Mouse (Mus musculus): ENCODE measurements at regions not wholly inside any gene's neighbourhood (a gene's known extent, or its start where the extent isn't known, plus 50 kb on each side); places are given as distances from the start of the nearest gene placed in this dataset.
A peak's percentile ranks its signal among the peaks of the same experiment; 100 is the strongest.

- H3K27ac ChIP-seq (ENCODE audit: low read depth, low read length), result no peak overlapping the region
- H3K9me3 ChIP-seq (ENCODE audit: low read length), result no peaks in the 10 kb centered on the region
- DNase-seq (no peak), ATAC-seq (no peak)
- TF ChIP-seq CTCF (IDR thresholded peaks at IDR 0.05; ENCODE audit: low read depth), result no peak
- 32% methylated on average over 3 of the region's 3 CpGs for WGBS
- no peak overlapping the region for H3K4me2 ChIP-seq (ENCODE audit: low read depth)
- H3K4me1 ChIP-seq (ENCODE audit: insufficient read depth), result no peaks in the 10 kb centered on the region
- no peaks in the 10 kb centered on the region for H3K27me3 ChIP-seq (ENCODE audit: insufficient read depth, low read length)
- no peak overlapping the region for H3K4me3 ChIP-seq (ENCODE audit: low read depth, low read length)
- H3K9ac ChIP-seq, result no peak overlapping the region
- no peaks in the 10 kb centered on the region for H3K36me3 ChIP-seq (ENCODE audit: insufficient read depth)
Observed at GRCm38 (mm10) chr9:27242325-27242724, 56.7 kb upstream of the Igsf9b start.

- H3K9me3 ChIP-seq (ENCODE audit: low read length), result no peaks in the 10 kb centered on the region
- no peaks in the 10 kb centered on the region for H3K27me3 ChIP-seq (ENCODE audit: insufficient read depth, low read length)
- no peak overlapping the region for H3K27ac ChIP-seq (ENCODE audit: low read depth, low read length)
- H3K4me2 ChIP-seq (ENCODE audit: low read depth), result no peak overlapping the region
- no peaks in the 10 kb centered on the region for H3K36me3 ChIP-seq (ENCODE audit: insufficient read depth)
- no peak for ATAC-seq
- no peak for TF ChIP-seq CTCF (IDR thresholded peaks at IDR 0.05; ENCODE audit: low read depth)
- 68% methylated on average over 3 of the region's 3 CpGs for WGBS
- H3K4me3 ChIP-seq (ENCODE audit: low read depth, low read length), result no peak overlapping the region
- H3K9ac ChIP-seq, result no peak overlapping the region
- H3K4me1 ChIP-seq (ENCODE audit: insufficient read depth), result no peaks in the 10 kb centered on the region
- DNase-seq, result no peak
Observed at GRCm38 (mm10) chr9:27240926-27241325, 58.1 kb upstream of the Igsf9b start.

GRCm38 (mm10) chr9:27240491-27240890, 58.5 kb upstream of the Igsf9b start:
- no peak for ATAC-seq
- no peaks in the 10 kb centered on the region for H3K27me3 ChIP-seq (ENCODE audit: insufficient read depth, low read length)
- no peak for DNase-seq
- no peaks in the 10 kb centered on the region for H3K9me3 ChIP-seq (ENCODE audit: low read length)
- no peak overlapping the region for H3K4me3 ChIP-seq (ENCODE audit: low read depth, low read length)
- no peaks in the 10 kb centered on the region for H3K36me3 ChIP-seq (ENCODE audit: insufficient read depth)
- no peak overlapping the region for H3K27ac ChIP-seq (ENCODE audit: low read depth, low read length)
- H3K4me2 ChIP-seq (ENCODE audit: low read depth), result no peak overlapping the region
- no peak overlapping the region for H3K9ac ChIP-seq
- 89% methylated on average over 3 of the region's 3 CpGs for WGBS
- TF ChIP-seq CTCF (IDR thresholded peaks at IDR 0.05; ENCODE audit: low read depth), result no peak
- H3K4me1 ChIP-seq (ENCODE audit: insufficient read depth), result no peaks in the 10 kb centered on the region

DNA sequence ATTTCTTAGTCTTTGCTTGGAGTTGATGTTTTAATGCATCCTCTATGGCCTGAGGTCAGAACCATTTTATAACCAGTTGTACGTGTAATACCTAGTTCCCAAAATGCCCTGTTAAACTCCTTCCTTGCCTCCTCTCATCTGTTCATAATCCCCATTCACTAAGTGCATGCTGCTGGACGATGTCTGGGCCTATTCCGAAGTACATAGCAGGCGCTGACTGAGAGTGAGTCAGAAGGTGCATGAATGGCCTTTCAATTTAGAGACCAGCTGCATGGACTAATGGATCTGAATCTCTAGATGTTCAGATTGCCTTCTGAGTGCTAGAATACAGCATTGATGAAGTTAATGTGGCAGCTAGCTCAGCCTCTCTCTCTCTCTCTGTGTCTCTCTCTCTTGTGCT, 66.3 kb upstream of the Igsf9b start:
- peaks cover 3% of the 10 kb centered on the region; the same call in 1 of the 2 replicates for H3K4me1 ChIP-seq (ENCODE audit: insufficient read depth)
- no peaks in the 10 kb centered on the region for H3K27me3 ChIP-seq (ENCODE audit: insufficient read depth, low read length)
- no peak overlapping the region for H3K4me2 ChIP-seq (ENCODE audit: low read depth)
- H3K4me3 ChIP-seq (ENCODE audit: low read depth, low read length), result no peak overlapping the region
- no peak overlapping the region for H3K9ac ChIP-seq
- 28% methylated on average over 4 of the region's 4 CpGs for WGBS
- ATAC-seq, result no peak
- H3K9me3 ChIP-seq (ENCODE audit: low read length), result no peaks in the 10 kb centered on the region
- no peak for DNase-seq
- H3K27ac ChIP-seq (ENCODE audit: low read depth, low read length), result no peak overlapping the region
- no peaks in the 10 kb centered on the region for H3K36me3 ChIP-seq (ENCODE audit: insufficient read depth)
- TF ChIP-seq CTCF (IDR thresholded peaks at IDR 0.05; ENCODE audit: low read depth), result no peak

DNA sequence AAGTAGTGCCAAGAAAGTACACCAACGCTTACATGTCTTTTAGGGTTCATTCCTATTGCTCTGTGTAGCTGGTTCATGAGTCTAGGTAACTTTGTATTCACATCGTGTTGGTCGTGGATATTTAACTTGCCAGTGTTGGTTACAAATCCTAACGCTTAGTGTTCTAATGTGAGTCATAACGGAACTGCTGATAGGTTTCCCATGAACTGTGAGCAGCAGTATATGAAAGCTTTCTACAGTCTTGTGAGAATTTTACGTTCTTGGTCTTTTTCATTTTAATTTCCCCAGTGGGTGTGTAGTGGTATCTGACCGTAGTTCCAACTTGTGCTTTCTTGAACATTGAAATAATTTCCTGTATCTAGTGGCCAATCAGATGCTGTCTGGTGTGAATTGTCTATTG, 71.5 kb upstream of the Igsf9b start:
- 97% methylated on average over 7 of the region's 7 CpGs for WGBS

GRCm38 (mm10) chr9:27221183-27221582, 66.0 kb upstream of the Jam3 start:
- Histone ChIP-seq H3K27ac (ENCODE audit: low read depth, low read length) (no peak overlapping the region), H3K27me3 (ENCODE audit: insufficient read depth, low read length) (no peaks in the 10 kb centered on the region), H3K36me3 (ENCODE audit: insufficient read depth) (no peaks in the 10 kb centered on the region), H3K4me3 (ENCODE audit: low read depth, low read length) (no peak overlapping the region), H3K9me3 (ENCODE audit: low read length) (no peaks in the 10 kb centered on the region), H3K4me1 (ENCODE audit: insufficient read depth) (no peaks in the 10 kb centered on the region), H3K4me2 (ENCODE audit: low read depth) (no peak overlapping the region), H3K9ac (no peak overlapping the region)
- TF ChIP-seq CTCF (IDR thresholded peaks at IDR 0.05; ENCODE audit: low read depth), result peak; percentile 29
- 84% methylated on average over 7 of the region's 7 CpGs for WGBS
- ATAC-seq (no peak), DNase-seq (no peak)

More for the DNA sequence above, 71.5 kb upstream of the Igsf9b start:
- Histone ChIP-seq H3K36me3 (ENCODE audit: insufficient read depth) (no peaks in the 10 kb centered on the region), H3K27ac (ENCODE audit: low read depth, low read length) (no peak overlapping the region), H3K27me3 (ENCODE audit: insufficient read depth, low read length) (no peaks in the 10 kb centered on the region), H3K4me2 (ENCODE audit: low read depth) (no peak overlapping the region), H3K9ac (no peak overlapping the region), H3K4me3 (ENCODE audit: low read depth, low read length) (no peak overlapping the region), H3K9me3 (ENCODE audit: low read length) (no peaks in the 10 kb centered on the region), H3K4me1 (ENCODE audit: insufficient read depth) (no peaks in the 10 kb centered on the region)
- no peak for TF ChIP-seq CTCF (IDR thresholded peaks at IDR 0.05; ENCODE audit: low read depth)
- DNase-seq (no peak), ATAC-seq (no peak)

DNA sequence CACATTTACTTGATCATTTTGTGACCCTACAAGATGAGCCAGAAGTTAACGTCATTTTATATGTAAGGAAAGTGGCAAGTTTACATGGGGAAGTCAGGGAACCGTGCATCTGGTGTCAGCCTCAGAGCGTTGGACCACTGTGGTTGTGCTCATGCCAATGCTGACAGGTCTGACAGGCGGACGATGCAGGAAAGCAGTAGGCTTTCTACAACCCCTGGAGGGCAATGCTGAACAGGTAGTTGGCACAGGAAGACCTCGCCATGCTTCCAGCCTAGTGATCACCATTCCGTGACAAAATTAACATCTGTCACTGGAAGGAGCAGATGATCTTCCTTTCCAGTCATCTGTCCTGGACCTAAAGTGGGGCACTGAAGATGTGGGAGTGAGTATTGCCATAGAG, 60.8 kb upstream of the Jam3 start:
- no peak for DNase-seq
- whole genome bisulfite sequencing, result 85% methylated on average over 7 of the region's 7 CpGs

DNA sequence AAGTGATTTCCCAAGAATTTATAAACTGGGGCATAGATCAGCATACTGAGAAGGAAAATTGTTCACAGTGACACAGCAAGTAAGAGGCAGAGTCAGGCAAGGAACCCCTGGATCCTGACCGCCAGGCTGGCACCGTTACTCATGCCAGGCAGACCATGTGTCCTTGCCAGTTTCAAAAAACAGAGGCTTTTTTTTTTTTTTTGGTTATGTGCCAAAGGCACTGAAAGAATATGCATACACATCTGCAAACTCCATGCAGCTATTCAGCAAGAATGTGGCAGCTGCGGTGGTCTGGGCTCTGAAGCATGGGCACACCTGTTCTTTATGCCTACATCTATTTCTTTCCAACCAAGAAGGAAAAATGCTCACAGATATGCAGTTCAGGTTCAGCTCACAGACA, 58.8 kb upstream of the Jam3 start:
- no peak for DNase-seq
- ATAC-seq, result peak; percentile 25; the same call in 1 of the 2 replicates
- Histone ChIP-seq H3K4me1 (ENCODE audit: insufficient read depth) (no peaks in the 10 kb centered on the region), H3K9me3 (ENCODE audit: low read length) (no peaks in the 10 kb centered on the region), H3K9ac (no peak overlapping the region), H3K27me3 (ENCODE audit: insufficient read depth, low read length) (no peaks in the 10 kb centered on the region), H3K4me2 (ENCODE audit: low read depth) (no peak overlapping the region), H3K36me3 (ENCODE audit: insufficient read depth) (no peaks in the 10 kb centered on the region), H3K4me3 (ENCODE audit: low read depth, low read length) (no peak overlapping the region), H3K27ac (ENCODE audit: low read depth, low read length) (no peak overlapping the region)
- 48% methylated on average over 3 of the region's 3 CpGs for WGBS
- TF ChIP-seq CTCF (IDR thresholded peaks at IDR 0.05; ENCODE audit: low read depth), result no peak

More for the DNA sequence above, 60.8 kb upstream of the Jam3 start:
- no peaks in the 10 kb centered on the region for H3K4me1 ChIP-seq (ENCODE audit: insufficient read depth)
- H3K4me2 ChIP-seq (ENCODE audit: low read depth), result no peak overlapping the region
- TF ChIP-seq CTCF (IDR thresholded peaks at IDR 0.05; ENCODE audit: low read depth), result no peak
- H3K36me3 ChIP-seq (ENCODE audit: insufficient read depth), result no peaks in the 10 kb centered on the region
- ATAC-seq, result no peak
- no peaks in the 10 kb centered on the region for H3K27me3 ChIP-seq (ENCODE audit: insufficient read depth, low read length)
- H3K9ac ChIP-seq, result no peak overlapping the region
- no peak overlapping the region for H3K27ac ChIP-seq (ENCODE audit: low read depth, low read length)
- no peak overlapping the region for H3K4me3 ChIP-seq (ENCODE audit: low read depth, low read length)
- H3K9me3 ChIP-seq (ENCODE audit: low read length), result no peaks in the 10 kb centered on the region
